Mouse (Mus musculus) hindbrain, postnatal 0 days (tissue): ENCODE results near the gene Cd96. TPM values are rescaled to one million over a fixed set of nuclear protein-coding genes. Genes with fewer than 3 reads are reported as not detected.

Experiments used
- ATAC-seq: fragments of 200-750 bp; cut with Nextera tagmentation; 2 replicates; pipeline ENCODE4 v1.8.0; 2017; ENCODE audit warnings: mild to moderate bottlenecking, moderate TSS enrichment, moderate library complexity
- DNase-seq: peaks from one replicate; pipeline ENCODE4 v3.0.0-alpha.2; 2015; ENCODE audit warnings: low spot score
- H3K27ac ChIP-seq: fragments of 300-500 bp; sonication (generic); 2 replicates; pipeline ENCODE4 v1.5.1; 2014; ENCODE audit warnings: mild to moderate bottlenecking
- H3K27me3 ChIP-seq: fragments of 300-500 bp; sonication (generic); 2 replicates; pipeline ENCODE4 v1.6.1; 2014; ENCODE audit warnings: low read length, mixed read lengths; ENCODE audit not compliant: insufficient read depth
- H3K36me3 ChIP-seq: fragments of 300-500 bp; sonication (generic); 2 replicates; pipeline ENCODE4 v1.6.1; 2014; ENCODE audit warnings: low read length, mixed read lengths; ENCODE audit not compliant: insufficient read depth
- H3K4me1 ChIP-seq: fragments of 300-500 bp; sonication (generic); 2 replicates; pipeline ENCODE4 v1.6.1; 2014; ENCODE audit warnings: antibody characterized with exemption, low read length, mixed read lengths; ENCODE audit not compliant: insufficient read depth
- H3K4me2 ChIP-seq: fragments of 300-500 bp; sonication (generic); 2 replicates; pipeline ENCODE4 v1.6.1; 2014; ENCODE audit warnings: low read depth, mild to moderate bottlenecking, low read length, moderate library complexity, mixed read lengths
- H3K4me3 ChIP-seq: fragments of 300-500 bp; sonication (generic); 2 replicates; pipeline ENCODE4 v1.5.1; 2014; ENCODE audit warnings: low read length
- H3K9ac ChIP-seq: fragments of 300-500 bp; sonication (generic); replicated peaks from 2 replicates; pipeline ENCODE4 v1.6.1; 2014; ENCODE audit warnings: mild to moderate bottlenecking, low read length, moderate library complexity, mixed read lengths
- H3K9me3 ChIP-seq: fragments of 300-500 bp; sonication (generic); 2 replicates; pipeline ENCODE4 v1.6.1; 2016; ENCODE audit warnings: low read length, mixed read lengths
- CTCF ChIP-seq: IDR thresholded peaks from 2 replicates; pipeline ENCODE4 v1.5.1; 2016; ENCODE audit warnings: antibody characterized with exemption, control low read depth, low read depth
- WGBS: fragments of 180-500 bp; shearing (Covaris S2); extraction: QIAGEN DNeasy Blood & Tissue Kit; methylation state at CpG from one replicate; pipeline ENCODE4 v1.1.7; 2014; 5-methylcytosine and 5-hydroxymethylcytosine counted together
- polyA plus RNA-seq: library from polyadenylated mRNA; unstranded; fragments of >200 nt; fragmentation: Nextera tagmentation; extraction: Ambion mirVana; gene quantifications from 2 replicates; pipeline ENCODE4 v1.2.1, GENCODE M21; 2015
- total RNA-seq: library from RNA; depleted of rRNA; stranded (reverse); fragments of >200 nt; gene quantifications from 2 replicates; pipeline ENCODE4 v1.2.3, GENCODE M21; 2014

Cd96 gene
- total and polyA plus RNA-seq, 2 experiments from 2014 or later = 0.06 TPM; not detected in 1

DNA sequence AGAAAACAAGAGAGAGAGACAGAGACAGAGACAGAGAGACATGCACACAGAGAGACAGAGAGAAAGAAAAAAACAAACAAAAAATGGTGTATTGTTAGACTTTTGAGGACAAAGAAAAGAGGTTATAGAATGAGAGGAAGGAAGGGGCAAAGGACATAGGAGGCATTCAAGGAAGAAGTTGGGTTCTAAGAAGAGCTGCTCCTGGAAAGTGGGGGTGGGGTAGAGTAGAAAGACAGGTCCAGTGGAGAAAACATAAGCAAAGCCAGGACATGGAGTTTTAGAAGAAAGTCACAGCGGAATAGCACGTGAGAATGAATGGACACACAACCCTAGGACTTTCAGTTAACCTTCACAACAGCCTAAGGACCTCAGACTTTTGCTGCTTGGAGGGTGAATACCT lies 99.7 kb downstream of the Cd96 start:
- H3K4me1 ChIP-seq = no peaks in the 10 kb centered on the region
- no peak overlapping the region for H3K4me2 ChIP-seq
- H3K27me3 ChIP-seq = no peaks in the 10 kb centered on the region
- WGBS = 83% methylated on average over 2 of the region's 2 CpGs
- ATAC-seq (no peak), DNase-seq (no peak)
- H3K9ac ChIP-seq = no peak overlapping the region
- no peaks in the 10 kb centered on the region for H3K36me3 ChIP-seq
- H3K9me3 ChIP-seq = no peaks in the 10 kb centered on the region
- no peak for TF ChIP-seq CTCF
- H3K4me3 ChIP-seq = no peak overlapping the region
- no peak overlapping the region for H3K27ac ChIP-seq

DNA sequence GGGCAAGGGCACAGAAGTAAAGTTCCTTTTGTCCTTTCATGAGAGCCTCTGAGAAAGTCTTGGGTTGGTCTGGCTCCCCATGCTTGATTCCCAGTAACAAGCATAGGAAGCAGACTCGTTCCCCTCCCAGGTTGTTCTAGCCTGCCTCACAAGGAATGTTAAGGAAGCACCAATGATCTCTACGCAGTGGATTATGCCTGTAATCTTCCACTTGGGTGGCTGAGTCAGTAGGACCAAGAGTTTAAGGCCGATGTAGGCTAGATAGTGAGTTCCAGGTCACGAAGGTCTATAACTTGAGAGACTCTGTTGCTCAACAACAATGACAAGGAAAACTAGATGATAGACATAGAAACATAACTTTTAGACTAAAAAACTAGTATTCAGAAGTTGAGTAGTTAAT lies 100.3 kb downstream of the Cd96 start:
- WGBS = 88% methylated on average over 4 of the region's 4 CpGs
- no peak overlapping the region for H3K27ac ChIP-seq
- ATAC-seq (no peak), DNase-seq (no peak)
- no peak overlapping the region for H3K9ac ChIP-seq
- no peaks in the 10 kb centered on the region for H3K27me3 ChIP-seq
- H3K9me3 ChIP-seq = no peaks in the 10 kb centered on the region
- H3K4me3 ChIP-seq = no peak overlapping the region
- no peak for TF ChIP-seq CTCF
- no peaks in the 10 kb centered on the region for H3K4me1 ChIP-seq
- no peaks in the 10 kb centered on the region for H3K36me3 ChIP-seq
- no peak overlapping the region for H3K4me2 ChIP-seq

DNA sequence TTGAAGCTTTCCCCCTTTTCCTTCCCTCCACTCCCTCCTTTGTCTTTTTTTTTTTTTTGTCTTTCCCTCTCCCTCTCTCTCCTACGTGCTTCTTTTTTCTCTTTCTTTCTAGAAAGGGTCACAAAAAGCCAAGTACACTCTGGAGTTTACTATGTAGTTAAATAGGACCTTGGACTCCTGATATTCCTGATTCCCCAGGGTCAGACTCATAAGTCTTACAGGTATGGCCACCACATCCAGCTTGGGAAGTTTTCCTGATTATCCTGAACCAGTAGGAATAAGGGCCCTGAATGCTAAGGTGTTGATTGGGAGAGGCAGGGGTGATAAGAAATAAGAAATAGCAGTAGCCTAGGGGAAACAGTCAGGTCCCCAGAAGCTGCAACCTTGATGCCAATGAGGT lies 100.7 kb downstream of the Cd96 start:
- H3K4me2 ChIP-seq = no peak overlapping the region
- TF ChIP-seq CTCF = no peak
- H3K4me3 ChIP-seq = no peak overlapping the region
- H3K9ac ChIP-seq = no peak overlapping the region
- no peaks in the 10 kb centered on the region for H3K4me1 ChIP-seq
- H3K27me3 ChIP-seq = no peaks in the 10 kb centered on the region
- ATAC-seq (no peak), DNase-seq (no peak)
- 70% methylated on average over 1 of the region's 1 CpGs for WGBS
- H3K9me3 ChIP-seq = no peaks in the 10 kb centered on the region
- H3K27ac ChIP-seq = no peak overlapping the region
- H3K36me3 ChIP-seq = no peaks in the 10 kb centered on the region

- WGBS = 92% methylated on average over 1 of the region's 1 CpGs
- ATAC-seq (no peak), DNase-seq (no peak)
- no peak overlapping the region for H3K4me2 ChIP-seq
- H3K27ac ChIP-seq = no peak overlapping the region
- H3K36me3 ChIP-seq = no peaks in the 10 kb centered on the region
- no peaks in the 10 kb centered on the region for H3K27me3 ChIP-seq
- no peak overlapping the region for H3K9ac ChIP-seq
- no peak overlapping the region for H3K4me3 ChIP-seq
- H3K9me3 ChIP-seq = no peaks in the 10 kb centered on the region
- H3K4me1 ChIP-seq = peaks cover 11% of the 10 kb centered on the region
- no peak for TF ChIP-seq CTCF
Measured at GRCm38 (mm10) chr16:46011696-46012095, 108.4 kb downstream of the Cd96 start.

- Histone ChIP-seq H3K9me3 (no peaks in the 10 kb centered on the region), H3K36me3 (no peaks in the 10 kb centered on the region), H3K27ac (peak overlapping the region; percentile 75), H3K4me2 (peak overlapping the region; percentile 94), H3K27me3 (no peaks in the 10 kb centered on the region), H3K4me3 (peak overlapping the region; percentile 67), H3K9ac (peak overlapping the region; percentile 49), H3K4me1 (peaks cover 11% of the 10 kb centered on the region)
- 5% methylated on average over 5 of the region's 5 CpGs for WGBS
- no peak for ATAC-seq
- no peak for DNase-seq
- TF ChIP-seq CTCF = no peak
Measured at GRCm38 (mm10) chr16:46010906-46011220, 109.2 kb downstream of the Cd96 start.

GRCm38 (mm10) chr16:46010153-46010905 lies 109.7 kb downstream of the Cd96 start, which contains the start of gene Plcxd2:
Plcxd2 (minus strand) TSS chr16:46010218.
- Histone ChIP-seq H3K9me3 (no peaks in the 10 kb centered on the region), H3K4me2 (peak within 1 kb of the TSS; percentile 94), H3K4me3 (peak within 1 kb of the TSS; percentile 67), H3K9ac (peak within 1 kb of the TSS; percentile 49), H3K4me1 (peaks cover 11% of the 10 kb centered on the region), H3K27me3 (no peaks in the 10 kb centered on the region), H3K36me3 (no peaks in the 10 kb centered on the region), H3K27ac (peak within 1 kb of the TSS; percentile 75)
- TF ChIP-seq CTCF = peak; percentile 26; the same call in 1 of the 2 replicates
- ATAC-seq = peak; percentile 99
- DNase-seq = peak; percentile 97
- WGBS = under 1% methylated on average over 39 of the region's 39 CpGs

- Histone ChIP-seq H3K4me3 (peak overlapping the region; percentile 67), H3K4me2 (peak overlapping the region; percentile 94), H3K27ac (peak overlapping the region; percentile 75), H3K36me3 (no peaks in the 10 kb centered on the region), H3K9me3 (no peaks in the 10 kb centered on the region), H3K9ac (peak overlapping the region; percentile 49), H3K27me3 (no peaks in the 10 kb centered on the region), H3K4me1 (peaks cover 11% of the 10 kb centered on the region)
- peak; percentile 50 for DNase-seq
- WGBS = under 1% methylated on average over 13 of the region's 13 CpGs
- peak; percentile 30 for ATAC-seq
- no peak for TF ChIP-seq CTCF
Measured at GRCm38 (mm10) chr16:46009717-46010116, 110.3 kb downstream of the Cd96 start.
